Mouse (Mus musculus) liver, embryonic 14.5 days (tissue): Measurements from ENCODE around the gene Wrap53.

Experiments
- CTCF ChIP-seq: IDR thresholded peaks from 2 replicates; pipeline ENCODE4 v1.5.1; 2016; ENCODE audit warnings: antibody characterized with exemption, low read depth, control low read depth
- EP300 ChIP-seq: IDR thresholded peaks from 2 replicates; pipeline ENCODE4 v1.6.1; 2016; ENCODE audit warnings: antibody characterized with exemption, low read depth

GRCm38 (mm10) chr11:69552622-69553340 is 27.3 kb downstream of the Wrap53 start:
- no peak for TF ChIP-seq CTCF
- TF ChIP-seq EP300, result no peak
